8 mouse cellular contexts compared by ENCODE assay signal in the genomic region with DNA sequence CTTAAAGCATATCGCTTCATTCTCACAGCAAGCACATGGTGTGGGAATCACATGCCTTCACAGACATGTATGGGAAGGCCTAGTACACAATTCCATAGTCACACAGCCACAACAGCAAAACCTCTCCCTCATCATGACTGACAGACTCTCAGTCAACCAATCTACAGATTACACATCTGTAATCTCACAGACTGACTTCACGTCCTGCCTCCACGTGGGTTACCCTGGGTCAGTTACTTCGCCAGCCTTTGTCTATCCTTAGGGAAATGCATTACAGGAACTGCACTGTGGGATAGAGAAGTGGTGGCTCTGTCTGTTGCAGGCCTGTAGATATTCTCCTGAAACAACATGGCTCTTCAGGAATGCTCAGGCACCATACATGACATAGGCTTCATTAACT. TPM values are rescaled to one million over a fixed set of nuclear protein-coding genes. Genes with fewer than 3 reads are reported as not detected.
DNase-seq lines count a peak whose midpoint lies in the region; ATAC-seq lines count a peak whose summit lies in the region.

No protein-coding gene starts in this region.

- H3K4me2 ChIP-seq in kidney, embryonic 14.5 days (replicated peaks; ENCODE audit: low read depth, low read length) = peak overlapping the region; percentile 60
- peak overlapping the region; percentile 80 for H3K4me2 ChIP-seq in hindbrain, embryonic 14.5 days (replicated peaks)
- peak overlapping the region; percentile 81 for H3K4me2 ChIP-seq in midbrain, embryonic 15.5 days

- peak overlapping the region; percentile 91; the same call in 1 of the 2 replicates for H3K9ac ChIP-seq in kidney, embryonic 14.5 days (ENCODE audit: low read depth, low read length)
- peak overlapping the region; percentile 73 for H3K9ac ChIP-seq in hindbrain, embryonic 14.5 days
- H3K9ac ChIP-seq in midbrain, embryonic 15.5 days = peak overlapping the region; percentile 80

- no peaks in the 10 kb centered on the region for H3K27me3 ChIP-seq in kidney, embryonic 14.5 days (ENCODE audit: control insufficient read depth, insufficient read depth, low read length)
- H3K27me3 ChIP-seq in hindbrain, embryonic 14.5 days (ENCODE audit: control insufficient read depth, insufficient read depth, low read length) = no peaks in the 10 kb centered on the region
- H3K27me3 ChIP-seq in midbrain, embryonic 15.5 days (replicated peaks) = no peaks in the 10 kb centered on the region

- 68% methylated on average over 4 of the region's 4 CpGs for WGBS in kidney, embryonic 14.5 days
- WGBS in hindbrain, embryonic 14.5 days = 80% methylated on average over 4 of the region's 4 CpGs
- WGBS in midbrain, embryonic 15.5 days = 77% methylated on average over 4 of the region's 4 CpGs

- H3K9me3 ChIP-seq in kidney, embryonic 14.5 days (ENCODE audit: control insufficient read depth, low read length) = no peaks in the 10 kb centered on the region
- H3K9me3 ChIP-seq in hindbrain, embryonic 14.5 days (ENCODE audit: control insufficient read depth, low read length) = no peaks in the 10 kb centered on the region
- no peaks in the 10 kb centered on the region for H3K9me3 ChIP-seq in midbrain, embryonic 15.5 days

- H3K4me3 ChIP-seq in kidney, embryonic 14.5 days (ENCODE audit: low read length) = peak overlapping the region; percentile 61
- peak overlapping the region; percentile 77 for H3K4me3 ChIP-seq in hindbrain, embryonic 14.5 days (replicated peaks; ENCODE audit: low read length)
- peak overlapping the region; percentile 98 for H3K4me3 ChIP-seq in midbrain, embryonic 15.5 days

- H3K4me1 ChIP-seq in kidney, embryonic 14.5 days (ENCODE audit: control insufficient read depth, insufficient read depth, low read length) = peaks cover 6% of the 10 kb centered on the region
- H3K4me1 ChIP-seq in hindbrain, embryonic 14.5 days (replicated peaks; ENCODE audit: control insufficient read depth, insufficient read depth, low read length) = peaks cover 16% of the 10 kb centered on the region
- peaks cover 31% of the 10 kb centered on the region for H3K4me1 ChIP-seq in midbrain, embryonic 15.5 days

- DNase-seq in kidney, adult 18-20 months = no peak
- peak; percentile 18 for DNase-seq in NIH3T3 (ENCODE audit: low read depth)
- DNase-seq in hindbrain, embryonic 14.5 days (ENCODE audit: low spot score) = no peak
- no peak for DNase-seq in spleen, postnatal 14 days (ENCODE audit: low spot score in 2 of 2)
- DNase-seq in testis, postnatal 14 days (ENCODE audit: low spot score) = no peak
- DNase-seq in gastrocnemius, postnatal 25 days = no peak

- peaks cover 37% of the 10 kb centered on the region for H3K36me3 ChIP-seq in kidney, embryonic 14.5 days (ENCODE audit: control insufficient read depth, insufficient read depth, low read length)
- H3K36me3 ChIP-seq in hindbrain, embryonic 14.5 days (replicated peaks; ENCODE audit: control insufficient read depth, insufficient read depth) = peaks cover 55% of the 10 kb centered on the region
- peaks cover 39% of the 10 kb centered on the region for H3K36me3 ChIP-seq in midbrain, embryonic 15.5 days (replicated peaks)

- ATAC-seq in kidney, embryonic 14.5 days (ENCODE audit: low FRiP score, low TSS enrichment) = no peak
- ATAC-seq in hindbrain, embryonic 14.5 days (ENCODE audit: low FRiP score) = no peak
- 0 out of 2 replicates have a peak, but pooled peaks have one; percentile 10 for ATAC-seq in midbrain, embryonic 15.5 days (replicated peaks)

- no peak overlapping the region for H3K27ac ChIP-seq in kidney, embryonic 14.5 days (ENCODE audit: low read depth, low read length)
- no peak overlapping the region for H3K27ac ChIP-seq in hindbrain, embryonic 14.5 days
- no peak overlapping the region for H3K27ac ChIP-seq in midbrain, embryonic 15.5 days

RNA-seq across cellular contexts. Expression of a gene that starts 0.8 kb away (rescaled TPM):
- polyA plus RNA-seq in kidney, embryonic 14.5 days (2014; fragmentation: Nextera tagmentation; extraction: Ambion mirVana) = 153 and 174 TPM in 2 replicates
- 92.4 and 111 TPM in 2 replicates for polyA plus RNA-seq in hindbrain, embryonic 14.5 days (2014; fragmentation: Nextera tagmentation; extraction: Ambion mirVana)
- 94.6 and 103 TPM in 2 replicates for polyA plus RNA-seq in midbrain, embryonic 15.5 days (2015; fragmentation: Nextera tagmentation; extraction: Ambion mirVana)
- total RNA-seq in gastrocnemius, postnatal 25 days (2021) = 10 to 100 TPM; 57.9 to 63.2 TPM

RNA-seq across cellular contexts. Expression of a gene that starts 0.9 kb away (rescaled TPM):
- 5.4 and 8.8 TPM in 2 replicates for polyA plus RNA-seq in kidney, embryonic 14.5 days (2014; fragmentation: Nextera tagmentation; extraction: Ambion mirVana)
- 8.9 and 9.2 TPM in 2 replicates for polyA plus RNA-seq in hindbrain, embryonic 14.5 days (2014; fragmentation: Nextera tagmentation; extraction: Ambion mirVana)
- polyA plus RNA-seq in midbrain, embryonic 15.5 days (2015; fragmentation: Nextera tagmentation; extraction: Ambion mirVana) = 11.3 and 13.3 TPM in 2 replicates
- total RNA-seq in gastrocnemius, postnatal 25 days (2021) = 1 to 10 TPM; 3.0 to 3.1 TPM

RNA-seq across cellular contexts. Expression of a gene that starts 40.2 kb away (rescaled TPM):
- 10.0 and 23.8 TPM in 2 replicates for polyA plus RNA-seq in kidney, embryonic 14.5 days (2014; fragmentation: Nextera tagmentation; extraction: Ambion mirVana)
- polyA plus RNA-seq in hindbrain, embryonic 14.5 days (2014; fragmentation: Nextera tagmentation; extraction: Ambion mirVana) = 19.6 and 22.4 TPM in 2 replicates
- 16.1 TPM in 2 replicates for polyA plus RNA-seq in midbrain, embryonic 15.5 days (2015; fragmentation: Nextera tagmentation; extraction: Ambion mirVana)
- 10 to 100 TPM; 13.8 to 14.3 TPM for total RNA-seq in gastrocnemius, postnatal 25 days (2021)
